Mouse (Mus musculus): ENCODE results near the gene Cdh11. TPM values are rescaled to one million over a fixed set of nuclear protein-coding genes. Genes with fewer than 3 reads are reported as not detected.
"Not testable (repeated sequence)": the region's sequence is repeated elsewhere in the genome, so short reads cannot be mapped to it uniquely, and the experiment has no call there.

Gene Cdh11
- polyA plus RNA-seq, 1 experiment from 2014 or later = 1.6 TPM

GRCm38 (mm10) chr8:102705376-102705905 is 80.0 kb downstream of the Cdh11 start:
- no peak for ATAC-seq (ENCODE audit: insufficient read depth)
- H3K4me2 ChIP-seq = no peak overlapping the region
- H3K4me1 ChIP-seq (replicated peaks) = no peaks in the 10 kb centered on the region
- H3K9ac ChIP-seq = no peak overlapping the region
- no peaks in the 10 kb centered on the region for H3K36me3 ChIP-seq (replicated peaks)
- no peak overlapping the region for H3K27ac ChIP-seq (replicated peaks)
- no peaks in the 10 kb centered on the region for H3K27me3 ChIP-seq
- no peaks in the 10 kb centered on the region for H3K9me3 ChIP-seq (replicated peaks)
- no peak overlapping the region for H3K4me3 ChIP-seq (replicated peaks)
- 58% methylated on average over 7 of the region's 7 CpGs for WGBS (ENCODE audit: insufficient replicate concordance)

DNA sequence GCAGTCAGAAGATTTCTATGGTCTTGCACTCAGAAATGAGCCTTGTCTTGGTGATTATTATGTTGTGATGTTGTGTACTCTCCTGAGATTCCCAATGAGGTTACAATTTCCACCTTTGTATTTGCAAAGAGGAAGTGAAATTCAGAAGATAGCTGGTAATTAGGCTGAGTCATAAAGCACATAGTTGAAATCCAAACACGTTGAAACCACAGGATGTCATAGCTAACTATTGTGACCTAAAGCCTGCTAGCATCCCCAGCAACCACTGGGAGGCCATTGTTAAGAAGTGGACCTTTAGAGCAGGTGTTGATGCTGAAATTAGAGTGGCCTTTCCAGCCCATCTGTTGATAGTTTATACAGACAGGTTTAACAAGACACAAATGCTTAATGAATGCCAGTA is 85.2 kb downstream of the Cdh11 start:
- H3K36me3 ChIP-seq (replicated peaks) = no peaks in the 10 kb centered on the region
- WGBS (ENCODE audit: insufficient replicate concordance) = 18% methylated on average over 1 of the region's 1 CpGs
- no peak for ATAC-seq (ENCODE audit: insufficient read depth)

GRCm38 (mm10) chr8:102698232-102698837 is 87.1 kb downstream of the Cdh11 start:
- Histone ChIP-seq H3K4me2 (no peak overlapping the region), H3K4me3 (replicated peaks) (no peak overlapping the region), H3K9me3 (replicated peaks) (no peaks in the 10 kb centered on the region), H3K27me3 (no peaks in the 10 kb centered on the region), H3K36me3 (replicated peaks) (no peaks in the 10 kb centered on the region), H3K27ac (replicated peaks) (no peak overlapping the region), H3K4me1 (replicated peaks) (no peaks in the 10 kb centered on the region), H3K9ac (no peak overlapping the region)
- WGBS (ENCODE audit: insufficient replicate concordance) = 40% methylated on average over 11 of the region's 11 CpGs
- ATAC-seq (ENCODE audit: insufficient read depth) = no peak

More for the DNA sequence above, 85.2 kb downstream of the Cdh11 start:
- Histone ChIP-seq H3K27me3 (no peaks in the 10 kb centered on the region), H3K9me3 (replicated peaks) (no peaks in the 10 kb centered on the region), H3K4me1 (replicated peaks) (no peaks in the 10 kb centered on the region), H3K4me2 (no peak overlapping the region), H3K9ac (no peak overlapping the region), H3K27ac (replicated peaks) (no peak overlapping the region), H3K4me3 (replicated peaks) (no peak overlapping the region)

DNA sequence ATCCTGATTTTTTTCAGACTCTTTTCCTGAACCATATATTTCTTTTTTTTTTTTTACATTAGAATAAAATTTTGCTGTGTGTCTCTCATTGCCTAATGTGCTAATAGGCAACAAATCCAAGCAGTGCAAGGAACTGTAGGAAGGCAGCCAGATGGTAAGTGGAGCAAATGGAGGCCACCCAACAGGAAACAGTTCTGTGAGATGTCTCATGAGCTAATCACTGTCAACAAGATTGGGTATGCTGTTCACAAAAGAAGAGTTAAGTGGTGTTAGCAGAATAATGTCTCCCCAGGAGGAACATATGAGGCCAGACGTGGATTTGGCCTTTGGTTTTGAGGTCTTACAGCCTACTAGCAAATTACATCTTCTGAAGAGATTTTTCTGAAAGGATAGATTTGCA is 92.0 kb downstream of the Cdh11 start:
- Histone ChIP-seq H3K4me2 (no peak overlapping the region), H3K4me1 (replicated peaks) (no peaks in the 10 kb centered on the region), H3K4me3 (replicated peaks) (no peak overlapping the region), H3K9me3 (replicated peaks) (no peaks in the 10 kb centered on the region), H3K27me3 (no peaks in the 10 kb centered on the region), H3K9ac (no peak overlapping the region), H3K27ac (replicated peaks) (no peak overlapping the region), H3K36me3 (replicated peaks) (no peaks in the 10 kb centered on the region)
- 21% methylated on average over 1 of the region's 1 CpGs for WGBS (ENCODE audit: insufficient replicate concordance)
- no peak for ATAC-seq (ENCODE audit: insufficient read depth)

DNA sequence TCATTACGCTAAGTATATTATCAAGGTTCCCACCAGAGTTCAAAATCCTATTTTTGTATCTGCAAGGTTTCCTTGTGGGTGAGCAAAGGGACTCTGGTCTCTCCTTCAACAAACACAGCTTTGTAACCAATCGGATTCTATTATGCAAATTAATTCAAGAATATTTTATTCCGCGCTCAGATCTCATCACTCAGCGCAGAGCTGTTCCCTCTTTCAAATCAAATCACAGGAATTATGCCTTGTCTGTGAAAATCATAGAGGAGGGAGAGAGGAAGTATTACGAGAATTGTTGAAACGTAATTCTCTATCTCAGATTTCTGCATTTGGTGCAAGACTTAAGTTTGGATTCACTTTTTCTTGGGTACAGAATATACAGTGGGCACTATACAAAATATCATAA is 100.0 kb downstream of the Cdh11 start:
- 65% methylated on average over 7 of the region's 7 CpGs for WGBS (ENCODE audit: insufficient replicate concordance)
- not testable (repeated sequence) for H3K4me2 ChIP-seq; H3K9me3 ChIP-seq (replicated peaks); H3K9ac ChIP-seq; H3K27ac ChIP-seq (replicated peaks); H3K4me1 ChIP-seq (replicated peaks); ATAC-seq (ENCODE audit: insufficient read depth); H3K4me3 ChIP-seq (replicated peaks); H3K27me3 ChIP-seq; H3K36me3 ChIP-seq (replicated peaks)

- no peak overlapping the region for H3K27ac ChIP-seq (replicated peaks)
- no peak overlapping the region for H3K4me2 ChIP-seq
- 71% methylated on average over 11 of the region's 11 CpGs for WGBS (ENCODE audit: insufficient replicate concordance)
- H3K4me1 ChIP-seq (replicated peaks) = no peaks in the 10 kb centered on the region
- no peaks in the 10 kb centered on the region for H3K9me3 ChIP-seq (replicated peaks)
- H3K4me3 ChIP-seq (replicated peaks) = no peak overlapping the region
- ATAC-seq (ENCODE audit: insufficient read depth) = no peak
- no peaks in the 10 kb centered on the region for H3K36me3 ChIP-seq (replicated peaks)
- H3K9ac ChIP-seq = no peak overlapping the region
- H3K27me3 ChIP-seq = no peaks in the 10 kb centered on the region
Measured at GRCm38 (mm10) chr8:102685023-102685422, 100.4 kb downstream of the Cdh11 start.

- Histone ChIP-seq H3K27ac (replicated peaks) (no peak overlapping the region), H3K36me3 (replicated peaks) (no peaks in the 10 kb centered on the region), H3K4me2 (no peak overlapping the region), H3K9ac (no peak overlapping the region), H3K4me1 (replicated peaks) (no peaks in the 10 kb centered on the region), H3K27me3 (no peaks in the 10 kb centered on the region), H3K9me3 (replicated peaks) (no peaks in the 10 kb centered on the region), H3K4me3 (replicated peaks) (no peak overlapping the region)
- no peak for ATAC-seq (ENCODE audit: insufficient read depth)
- WGBS (ENCODE audit: insufficient replicate concordance) = 69% methylated on average over 3 of the region's 3 CpGs
Measured at GRCm38 (mm10) chr8:102677148-102677547, 108.3 kb downstream of the Cdh11 start.

DNA sequence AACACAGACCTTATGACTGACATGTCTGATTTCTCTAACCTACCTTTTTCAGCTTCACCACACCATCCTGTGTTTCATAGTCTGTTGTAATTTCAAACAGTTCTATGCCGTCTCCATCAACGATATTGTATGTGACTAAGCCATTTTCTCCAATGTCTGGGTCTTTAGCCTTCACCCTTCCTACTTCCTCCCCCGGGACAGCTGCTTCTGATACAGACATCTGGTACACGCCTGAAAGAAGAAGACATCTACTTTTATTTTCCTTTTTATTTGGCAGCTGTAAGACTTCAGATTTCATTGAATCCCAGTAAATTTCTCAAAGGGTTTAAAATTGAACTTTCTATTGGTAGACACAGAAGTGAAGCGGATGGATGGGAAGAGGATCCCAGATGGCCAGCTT is 120.9 kb downstream of the Cdh11 start:
- not testable (repeated sequence) for H3K4me3 ChIP-seq (replicated peaks); ATAC-seq (ENCODE audit: insufficient read depth); H3K36me3 ChIP-seq (replicated peaks); H3K27ac ChIP-seq (replicated peaks); H3K9me3 ChIP-seq (replicated peaks); H3K4me2 ChIP-seq; H3K27me3 ChIP-seq; H3K4me1 ChIP-seq (replicated peaks); H3K9ac ChIP-seq
- WGBS (ENCODE audit: insufficient replicate concordance) = 55% methylated on average over 5 of the region's 5 CpGs

- 84% methylated on average over 2 of the region's 2 CpGs for WGBS (ENCODE audit: insufficient replicate concordance)
- H3K4me3 ChIP-seq (replicated peaks) = no peak overlapping the region
- H3K4me1 ChIP-seq (replicated peaks) = no peaks in the 10 kb centered on the region
- no peaks in the 10 kb centered on the region for H3K27me3 ChIP-seq
- no peak for ATAC-seq (ENCODE audit: insufficient read depth)
- H3K9ac ChIP-seq = no peak overlapping the region
- H3K4me2 ChIP-seq = no peak overlapping the region
- H3K36me3 ChIP-seq (replicated peaks) = no peaks in the 10 kb centered on the region
- H3K27ac ChIP-seq (replicated peaks) = no peak overlapping the region
- H3K9me3 ChIP-seq (replicated peaks) = no peaks in the 10 kb centered on the region
Measured at GRCm38 (mm10) chr8:102656529-102656928, 128.9 kb downstream of the Cdh11 start.

DNA sequence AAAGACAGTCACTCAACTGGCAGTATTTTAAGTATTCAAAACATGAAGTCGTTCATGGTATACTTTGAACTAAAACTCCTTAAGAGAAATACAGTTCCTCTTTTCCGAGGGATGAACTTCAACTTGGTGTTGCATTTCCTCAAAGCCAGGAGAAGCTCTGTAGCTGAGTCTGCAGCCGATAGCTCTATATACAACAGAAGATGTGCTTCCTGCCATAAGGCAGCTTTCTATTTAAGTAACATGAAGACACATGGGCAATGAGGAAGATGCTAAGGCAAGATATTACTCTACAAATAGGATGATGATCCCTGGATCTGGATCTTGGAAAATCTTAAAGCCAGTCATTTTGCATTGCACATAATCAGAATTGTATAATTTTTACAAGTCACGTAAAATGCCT is 133.5 kb downstream of the Cdh11 start:
- no peak overlapping the region for H3K4me2 ChIP-seq
- no peak overlapping the region for H3K9ac ChIP-seq
- H3K9me3 ChIP-seq (replicated peaks) = no peaks in the 10 kb centered on the region
- WGBS (ENCODE audit: insufficient replicate concordance) = 25% methylated on average over 4 of the region's 4 CpGs
- no peak overlapping the region for H3K4me3 ChIP-seq (replicated peaks)
- no peak for ATAC-seq (ENCODE audit: insufficient read depth)
- no peaks in the 10 kb centered on the region for H3K27me3 ChIP-seq
- no peaks in the 10 kb centered on the region for H3K36me3 ChIP-seq (replicated peaks)
- H3K27ac ChIP-seq (replicated peaks) = no peak overlapping the region
- H3K4me1 ChIP-seq (replicated peaks) = no peaks in the 10 kb centered on the region

DNA sequence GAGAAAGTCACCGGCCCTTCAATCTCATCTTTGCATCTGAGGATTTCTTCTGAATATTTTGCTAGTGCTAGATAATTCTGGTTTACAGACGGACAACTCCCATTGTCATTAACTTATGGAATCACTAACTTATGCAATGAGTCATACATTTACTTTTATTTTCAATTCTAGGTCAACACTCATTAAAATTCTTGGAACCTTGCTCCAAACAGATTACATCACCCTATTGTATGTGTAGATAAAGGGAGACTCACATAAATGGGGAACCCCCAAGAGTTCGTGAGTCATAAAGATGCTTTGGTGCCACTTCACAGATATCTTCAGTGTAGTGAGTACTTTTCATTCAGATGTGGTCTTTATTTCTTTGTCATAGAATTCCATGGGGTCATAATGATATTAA is 158.3 kb downstream of the Cdh11 start:
- Histone ChIP-seq H3K36me3 (replicated peaks) (no peaks in the 10 kb centered on the region), H3K27me3 (no peaks in the 10 kb centered on the region), H3K9ac (no peak overlapping the region), H3K4me1 (replicated peaks) (no peaks in the 10 kb centered on the region), H3K4me3 (replicated peaks) (no peak overlapping the region), H3K4me2 (no peak overlapping the region), H3K27ac (replicated peaks) (no peak overlapping the region), H3K9me3 (replicated peaks) (no peaks in the 10 kb centered on the region)
- WGBS (ENCODE audit: insufficient replicate concordance) = 63% methylated on average over 3 of the region's 3 CpGs
- no peak for ATAC-seq (ENCODE audit: insufficient read depth)

DNA sequence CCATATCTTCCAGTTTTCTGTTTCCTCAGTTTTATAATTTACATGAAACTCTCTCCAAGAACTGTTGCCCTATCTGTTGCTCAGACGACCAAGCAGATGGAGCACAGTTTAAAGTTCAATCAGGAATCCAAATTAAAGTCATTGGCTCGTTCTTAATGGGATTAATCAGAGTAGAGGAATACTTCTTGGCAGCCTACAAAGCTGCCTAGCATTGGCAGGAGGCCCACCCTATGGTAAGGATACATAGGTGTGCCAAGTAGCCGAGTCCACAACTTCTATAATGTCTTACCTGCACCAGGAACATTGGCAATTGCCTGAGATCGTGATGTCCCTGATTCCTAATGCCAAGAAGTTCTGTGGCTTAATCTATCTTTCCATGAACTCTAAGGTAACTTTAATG is 173.3 kb downstream of the Cdh11 start:
- H3K4me1 ChIP-seq (replicated peaks) = no peaks in the 10 kb centered on the region
- H3K9me3 ChIP-seq (replicated peaks) = no peaks in the 10 kb centered on the region
- 50% methylated on average over 4 of the region's 4 CpGs for WGBS (ENCODE audit: insufficient replicate concordance)
- no peaks in the 10 kb centered on the region for H3K27me3 ChIP-seq
- no peak overlapping the region for H3K4me2 ChIP-seq
- ATAC-seq (ENCODE audit: insufficient read depth) = no peak
- no peak overlapping the region for H3K9ac ChIP-seq
- no peaks in the 10 kb centered on the region for H3K36me3 ChIP-seq (replicated peaks)
- no peak overlapping the region for H3K4me3 ChIP-seq (replicated peaks)
- no peak overlapping the region for H3K27ac ChIP-seq (replicated peaks)

Measured in liver, embryonic 15.5 days (tissue).